Mouse (Mus musculus) forebrain, embryonic 10.5 days (tissue): ENCODE data around the gene Padi6. TPM values are rescaled to one million over a fixed set of nuclear protein-coding genes. Genes with fewer than 3 reads are reported as not detected.

Experiments
- DNase-seq: peaks from one replicate; pipeline ENCODE4 v3.0.0-alpha.2; 2017; ENCODE audit warnings: low spot score; ENCODE audit errors: extremely low spot score
- H3K27ac ChIP-seq: fragments of 300-500 bp; sonication (generic); 2 replicates; pipeline ENCODE4 v1.5.1; 2016; ENCODE audit warnings: mild to moderate bottlenecking
- H3K27me3 ChIP-seq: fragments of 300-500 bp; sonication (generic); 2 replicates; pipeline ENCODE4 v1.6.1; 2016; ENCODE audit warnings: mild to moderate bottlenecking; ENCODE audit not compliant: poor library complexity, severe bottlenecking
- H3K36me3 ChIP-seq: fragments of 300-500 bp; sonication (generic); replicated peaks from 2 replicates; pipeline ENCODE4 v1.6.1; 2016; ENCODE audit warnings: mild to moderate bottlenecking, moderate library complexity
- H3K4me1 ChIP-seq: fragments of 300-500 bp; sonication (generic); 2 replicates; pipeline ENCODE4 v1.6.1; 2016
- H3K4me3 ChIP-seq: fragments of 300-500 bp; sonication (generic); 2 replicates; pipeline ENCODE4 v1.5.1; 2016; ENCODE audit warnings: mild to moderate bottlenecking, moderate library complexity
- H3K9me3 ChIP-seq: fragments of 300-500 bp; sonication (generic); 2 replicates; pipeline ENCODE4 v1.6.1; 2016; ENCODE audit warnings: mild to moderate bottlenecking, moderate library complexity
- WGBS: fragments of 180-500 bp; shearing (Covaris S2); methylation state at CpG from one replicate; pipeline ENCODE4 v1.1.7; 2016; 5-methylcytosine and 5-hydroxymethylcytosine counted together
- polyA plus RNA-seq: library from polyadenylated mRNA; unstranded; fragments of >200 nt; fragmentation: Nextera tagmentation; extraction: Ambion mirVana; gene quantifications from 2 replicates; pipeline ENCODE4 v1.2.1, GENCODE M21; 2016

Padi6 gene
- polyA plus RNA-seq, 1 experiment from 2014 or later: not detected

GRCm38 (mm10) chr4:140714586-140714985 lies 27.9 kb downstream of the Padi6 start:
- H3K4me1 ChIP-seq: peaks cover 33% of the 10 kb centered on the region
- 91% methylated on average over 5 of the region's 5 CpGs for WGBS
- H3K4me3 ChIP-seq: no peak overlapping the region
- H3K27ac ChIP-seq: no peak overlapping the region
- no peaks in the 10 kb centered on the region for H3K27me3 ChIP-seq
- no peak for DNase-seq
- H3K9me3 ChIP-seq: no peaks in the 10 kb centered on the region
- H3K36me3 ChIP-seq: peaks cover 99% of the 10 kb centered on the region

GRCm38 (mm10) chr4:140713480-140714365 lies 28.7 kb downstream of the Padi6 start:
- 74% methylated on average over 29 of the region's 29 CpGs for WGBS
- Histone ChIP-seq H3K27me3 (no peaks in the 10 kb centered on the region), H3K4me1 (peaks cover 34% of the 10 kb centered on the region), H3K27ac (peak overlapping the region; percentile 60; the same call in 1 of the 2 replicates), H3K4me3 (no peak overlapping the region), H3K9me3 (no peaks in the 10 kb centered on the region), H3K36me3 (peaks cover 99% of the 10 kb centered on the region)
- DNase-seq: peak; percentile 79

GRCm38 (mm10) chr4:140711360-140711759 lies 31.1 kb downstream of the Padi6 start:
- Histone ChIP-seq H3K4me1 (peaks cover 45% of the 10 kb centered on the region), H3K27ac (no peak overlapping the region), H3K9me3 (no peaks in the 10 kb centered on the region), H3K36me3 (peaks cover 99% of the 10 kb centered on the region), H3K4me3 (no peak overlapping the region), H3K27me3 (no peaks in the 10 kb centered on the region)
- no peak for DNase-seq
- WGBS: 94% methylated on average over 5 of the region's 5 CpGs

GRCm38 (mm10) chr4:140710781-140711180 lies 31.7 kb downstream of the Padi6 start:
- no peak for DNase-seq
- H3K4me1 ChIP-seq: peaks cover 51% of the 10 kb centered on the region
- 92% methylated on average over 10 of the region's 10 CpGs for whole genome bisulfite sequencing
- H3K4me3 ChIP-seq: no peak overlapping the region
- H3K36me3 ChIP-seq: peaks cover 99% of the 10 kb centered on the region
- H3K9me3 ChIP-seq: no peaks in the 10 kb centered on the region
- H3K27me3 ChIP-seq: no peaks in the 10 kb centered on the region
- H3K27ac ChIP-seq: no peak overlapping the region

- Histone ChIP-seq H3K4me1 (peaks cover 62% of the 10 kb centered on the region), H3K27me3 (no peaks in the 10 kb centered on the region), H3K4me3 (no peak overlapping the region), H3K27ac (no peak overlapping the region), H3K9me3 (no peaks in the 10 kb centered on the region), H3K36me3 (peaks cover 100% of the 10 kb centered on the region)
- DNase-seq: no peak
- 91% methylated on average over 10 of the region's 10 CpGs for WGBS
Measured at GRCm38 (mm10) chr4:140709617-140710016, 32.8 kb downstream of the Padi6 start.

GRCm38 (mm10) chr4:140709111-140709510 lies 33.3 kb downstream of the Padi6 start:
- Histone ChIP-seq H3K4me3 (no peak overlapping the region), H3K27ac (no peak overlapping the region), H3K9me3 (no peaks in the 10 kb centered on the region), H3K4me1 (peaks cover 64% of the 10 kb centered on the region), H3K27me3 (no peaks in the 10 kb centered on the region), H3K36me3 (peaks cover 100% of the 10 kb centered on the region)
- no peak for DNase-seq
- 96% methylated on average over 7 of the region's 7 CpGs for WGBS

- H3K27ac ChIP-seq: no peak overlapping the region
- peaks cover 64% of the 10 kb centered on the region for H3K4me1 ChIP-seq
- H3K36me3 ChIP-seq: peaks cover 100% of the 10 kb centered on the region
- DNase-seq: no peak
- no peaks in the 10 kb centered on the region for H3K27me3 ChIP-seq
- no peaks in the 10 kb centered on the region for H3K9me3 ChIP-seq
- H3K4me3 ChIP-seq: no peak overlapping the region
- 91% methylated on average over 18 of the region's 18 CpGs for WGBS
Measured at GRCm38 (mm10) chr4:140708297-140708927, 34.0 kb downstream of the Padi6 start.

- H3K9me3 ChIP-seq: no peaks in the 10 kb centered on the region
- DNase-seq: no peak
- peak overlapping the region; percentile 27; the same call in 1 of the 2 replicates for H3K27ac ChIP-seq
- H3K36me3 ChIP-seq: peaks cover 92% of the 10 kb centered on the region
- WGBS: 86% methylated on average over 4 of the region's 4 CpGs
- no peak overlapping the region for H3K4me3 ChIP-seq
- H3K4me1 ChIP-seq: peaks cover 63% of the 10 kb centered on the region
- no peaks in the 10 kb centered on the region for H3K27me3 ChIP-seq
Measured at GRCm38 (mm10) chr4:140707615-140708014, 34.8 kb downstream of the Padi6 start.

- H3K9me3 ChIP-seq: no peaks in the 10 kb centered on the region
- 55% methylated on average over 4 of the region's 4 CpGs for WGBS
- peak overlapping the region; percentile 100 for H3K27ac ChIP-seq
- DNase-seq: no peak
- H3K4me3 ChIP-seq: peak overlapping the region; percentile 89
- peaks cover 57% of the 10 kb centered on the region for H3K36me3 ChIP-seq
- peaks cover 67% of the 10 kb centered on the region for H3K4me1 ChIP-seq
- H3K27me3 ChIP-seq: peaks cover 19% of the 10 kb centered on the region
Measured at GRCm38 (mm10) chr4:140704166-140704565, 38.3 kb downstream of the Padi6 start.

GRCm38 (mm10) chr4:140703636-140704035 lies 38.8 kb downstream of the Padi6 start:
- DNase-seq: peak; percentile 64
- WGBS: 7% methylated on average over 8 of the region's 8 CpGs
- Histone ChIP-seq H3K27ac (peak overlapping the region; percentile 100), H3K4me1 (peaks cover 69% of the 10 kb centered on the region), H3K36me3 (peaks cover 52% of the 10 kb centered on the region), H3K27me3 (peaks cover 24% of the 10 kb centered on the region), H3K9me3 (no peaks in the 10 kb centered on the region), H3K4me3 (peak overlapping the region; percentile 89)

GRCm38 (mm10) chr4:140702611-140703327 lies 39.7 kb downstream of the Padi6 start:
- Histone ChIP-seq H3K27me3 (peaks cover 33% of the 10 kb centered on the region), H3K4me1 (peaks cover 69% of the 10 kb centered on the region), H3K27ac (peak overlapping the region; percentile 100), H3K9me3 (no peaks in the 10 kb centered on the region), H3K4me3 (peak overlapping the region; percentile 89), H3K36me3 (peaks cover 43% of the 10 kb centered on the region)
- DNase-seq: peak; percentile 75
- WGBS: 2% methylated on average over 37 of the region's 68 CpGs

GRCm38 (mm10) chr4:140701716-140702561 lies 40.5 kb downstream of the Padi6 start:
- 2% methylated on average over 87 of the region's 107 CpGs for WGBS
- peak; percentile 55 for DNase-seq
- Histone ChIP-seq H3K4me1 (peaks cover 61% of the 10 kb centered on the region), H3K4me3 (peak overlapping the region; percentile 89), H3K9me3 (no peaks in the 10 kb centered on the region), H3K36me3 (peaks cover 35% of the 10 kb centered on the region), H3K27ac (peak overlapping the region; percentile 100), H3K27me3 (peaks cover 33% of the 10 kb centered on the region)
